Mouse (Mus musculus) forebrain, embryonic 10.5 days (tissue): ENCODE measurements around the gene Ttc4. TPM values are rescaled to one million over a fixed set of nuclear protein-coding genes. Genes with fewer than 3 reads are reported as not detected.

Source experiments
- DNase-seq: peaks from one replicate; pipeline ENCODE4 v3.0.0-alpha.2; 2017; ENCODE audit warnings: low spot score; ENCODE audit errors: extremely low spot score
- H3K27ac ChIP-seq: fragments of 300-500 bp; sonication (generic); 2 replicates; pipeline ENCODE4 v1.5.1; 2016; ENCODE audit warnings: mild to moderate bottlenecking
- H3K27me3 ChIP-seq: fragments of 300-500 bp; sonication (generic); 2 replicates; pipeline ENCODE4 v1.6.1; 2016; ENCODE audit warnings: mild to moderate bottlenecking; ENCODE audit not compliant: poor library complexity, severe bottlenecking
- H3K36me3 ChIP-seq: fragments of 300-500 bp; sonication (generic); replicated peaks from 2 replicates; pipeline ENCODE4 v1.6.1; 2016; ENCODE audit warnings: mild to moderate bottlenecking, moderate library complexity
- H3K4me1 ChIP-seq: fragments of 300-500 bp; sonication (generic); 2 replicates; pipeline ENCODE4 v1.6.1; 2016
- H3K4me3 ChIP-seq: fragments of 300-500 bp; sonication (generic); 2 replicates; pipeline ENCODE4 v1.5.1; 2016; ENCODE audit warnings: mild to moderate bottlenecking, moderate library complexity
- H3K9me3 ChIP-seq: fragments of 300-500 bp; sonication (generic); 2 replicates; pipeline ENCODE4 v1.6.1; 2016; ENCODE audit warnings: mild to moderate bottlenecking, moderate library complexity
- WGBS: fragments of 180-500 bp; shearing (Covaris S2); methylation state at CpG from one replicate; pipeline ENCODE4 v1.1.7; 2016; 5-methylcytosine and 5-hydroxymethylcytosine counted together
- polyA plus RNA-seq: library from polyadenylated mRNA; unstranded; fragments of >200 nt; fragmentation: Nextera tagmentation; extraction: Ambion mirVana; gene quantifications from 2 replicates; pipeline ENCODE4 v1.2.1, GENCODE M21; 2016

Gene Ttc4
- polyA plus RNA-seq, 1 experiment from 2014 or later: 114 TPM

DNA sequence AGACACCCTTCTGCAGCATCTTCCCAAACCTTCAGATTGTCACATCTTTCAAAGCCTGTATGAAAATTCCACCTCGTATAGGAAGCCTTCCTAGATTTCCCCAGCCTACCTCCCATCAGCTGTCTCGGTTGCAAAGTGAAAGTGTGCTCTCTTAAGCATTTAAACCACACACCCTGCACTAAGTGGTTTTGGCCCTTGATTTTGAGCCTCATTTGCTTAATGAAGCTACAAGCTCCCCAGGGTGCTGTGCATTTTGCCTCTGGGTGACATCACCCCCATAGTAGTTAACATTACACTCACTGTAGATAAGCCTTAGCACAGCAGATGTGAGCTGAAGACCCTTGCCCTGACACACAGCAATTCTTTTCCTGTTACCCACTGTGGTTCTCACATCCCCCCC is 2.2 kb upstream of the Ttc4 start:
- Histone ChIP-seq H3K27me3 (no peaks in the 10 kb centered on the region; the same call in 1 of the 2 replicates), H3K36me3 (peaks cover 15% of the 10 kb centered on the region), H3K4me3 (no peak overlapping the region), H3K27ac (no peak overlapping the region), H3K9me3 (no peaks in the 10 kb centered on the region; the same call in 1 of the 2 replicates), H3K4me1 (peaks cover 11% of the 10 kb centered on the region)
- DNase-seq: no peak
- 56% methylated on average over 2 of the region's 2 CpGs for whole genome bisulfite sequencing

DNA sequence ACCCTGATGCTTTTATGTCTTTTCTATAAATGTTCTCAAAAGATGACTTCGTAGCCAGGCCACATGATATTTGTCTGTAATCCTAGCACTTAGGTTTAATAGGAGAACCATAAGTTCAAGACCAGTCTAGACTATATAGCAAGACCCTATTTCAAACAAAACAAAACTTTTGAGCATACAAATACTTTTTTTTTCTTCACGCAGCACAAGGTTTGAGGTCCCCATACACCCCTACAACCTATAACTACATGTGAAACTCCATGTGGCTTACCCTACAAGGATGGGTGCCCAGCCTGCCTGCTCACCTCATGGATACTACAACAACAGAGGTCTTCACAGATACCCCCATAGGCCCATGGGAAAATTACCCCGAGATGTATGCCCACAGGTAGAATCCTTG is 408 bp upstream of the Ttc4 start:
- Histone ChIP-seq H3K27ac (0 out of 2 replicates have a peak overlapping the region, but pooled peaks have one; percentile 86), H3K9me3 (no peaks in the 10 kb centered on the region)
- DNase-seq: no peak

DNA sequence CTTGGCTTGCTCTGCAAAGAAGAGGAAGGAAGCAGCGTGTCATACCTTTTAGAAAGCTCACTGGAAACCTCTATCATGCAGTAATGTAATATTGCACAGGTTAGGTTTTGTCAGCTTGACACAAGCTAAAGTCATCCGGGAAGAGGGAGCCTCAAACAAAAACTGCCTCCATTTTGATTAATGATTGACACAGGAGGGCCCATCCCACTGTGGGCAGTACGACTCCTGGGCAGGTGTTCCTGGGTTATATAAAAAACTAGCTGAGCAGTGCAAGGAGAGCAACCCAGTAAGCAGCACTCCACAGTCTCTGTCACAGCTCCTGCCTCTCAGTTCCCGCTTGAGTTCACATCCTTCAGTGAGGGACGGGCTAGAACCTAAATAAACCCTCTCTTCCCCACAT is 2.0 kb downstream of the Ttc4 start:
- no peak for DNase-seq
- H3K4me3 ChIP-seq: no peak overlapping the region
- no peak overlapping the region for H3K27ac ChIP-seq
- H3K27me3 ChIP-seq: no peaks in the 10 kb centered on the region; the same call in 1 of the 2 replicates
- H3K4me1 ChIP-seq: peaks cover 11% of the 10 kb centered on the region
- H3K36me3 ChIP-seq: peaks cover 57% of the 10 kb centered on the region
- no peaks in the 10 kb centered on the region for H3K9me3 ChIP-seq
- WGBS: 96% methylated on average over 5 of the region's 5 CpGs

More for the DNA sequence above, 408 bp upstream of the Ttc4 start:
- WGBS: 38% methylated on average over 3 of the region's 3 CpGs
- Histone ChIP-seq H3K4me1 (peaks cover 11% of the 10 kb centered on the region), H3K36me3 (peaks cover 33% of the 10 kb centered on the region), H3K27me3 (no peaks in the 10 kb centered on the region; the same call in 1 of the 2 replicates), H3K4me3 (peak overlapping the region; percentile 80)

DNA sequence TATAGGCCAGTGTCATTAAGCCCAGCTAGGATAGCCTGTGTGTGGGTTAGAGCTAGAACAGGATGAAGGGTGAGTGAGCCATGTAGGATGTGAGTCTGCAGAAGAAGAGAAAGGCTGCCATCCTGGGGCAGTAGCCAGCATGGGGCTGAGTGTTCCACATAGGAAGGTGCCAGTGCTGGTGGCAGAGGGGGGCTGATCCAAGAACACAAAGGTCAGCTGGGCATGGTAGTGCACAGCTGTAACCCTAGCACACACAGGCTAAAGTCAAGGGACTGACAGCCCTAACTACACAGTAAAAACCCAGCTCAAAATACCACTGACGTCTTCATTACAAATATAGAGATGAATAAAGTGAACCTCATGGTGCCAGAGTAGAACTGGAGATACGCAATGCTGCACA is 12.2 kb downstream of the Ttc4 start:
- Histone ChIP-seq H3K9me3 (no peaks in the 10 kb centered on the region), H3K4me3 (no peak overlapping the region), H3K27ac (no peak overlapping the region), H3K27me3 (no peaks in the 10 kb centered on the region), H3K4me1 (no peaks in the 10 kb centered on the region), H3K36me3 (peaks cover 100% of the 10 kb centered on the region)
- no peak for DNase-seq
- WGBS: 94% methylated on average over 2 of the region's 2 CpGs

DNA sequence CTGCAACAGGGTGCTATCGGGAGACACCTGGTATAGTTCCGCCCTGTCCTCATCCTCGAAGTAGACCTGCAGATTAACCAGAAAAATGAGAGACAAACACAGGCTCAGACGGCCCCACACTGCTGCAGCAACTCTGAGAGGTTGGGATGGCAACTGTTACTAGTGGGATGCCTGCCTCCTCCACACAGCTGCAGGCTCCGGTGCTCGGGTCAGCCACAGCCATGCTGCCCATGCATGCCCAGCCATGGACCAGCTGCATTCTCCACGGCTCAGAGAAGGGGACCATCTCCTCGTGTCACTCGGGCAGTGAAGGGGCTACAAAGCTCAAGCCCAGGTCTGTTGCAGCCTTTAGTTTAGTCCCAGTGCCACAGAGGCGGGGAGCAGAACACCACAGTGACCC is 13.1 kb downstream of the Ttc4 start:
- Histone ChIP-seq H3K4me1 (no peaks in the 10 kb centered on the region), H3K9me3 (no peaks in the 10 kb centered on the region), H3K27ac (no peak overlapping the region), H3K27me3 (no peaks in the 10 kb centered on the region), H3K36me3 (peaks cover 100% of the 10 kb centered on the region), H3K4me3 (no peak overlapping the region)
- DNase-seq: no peak
- WGBS: 96% methylated on average over 10 of the region's 10 CpGs

DNA sequence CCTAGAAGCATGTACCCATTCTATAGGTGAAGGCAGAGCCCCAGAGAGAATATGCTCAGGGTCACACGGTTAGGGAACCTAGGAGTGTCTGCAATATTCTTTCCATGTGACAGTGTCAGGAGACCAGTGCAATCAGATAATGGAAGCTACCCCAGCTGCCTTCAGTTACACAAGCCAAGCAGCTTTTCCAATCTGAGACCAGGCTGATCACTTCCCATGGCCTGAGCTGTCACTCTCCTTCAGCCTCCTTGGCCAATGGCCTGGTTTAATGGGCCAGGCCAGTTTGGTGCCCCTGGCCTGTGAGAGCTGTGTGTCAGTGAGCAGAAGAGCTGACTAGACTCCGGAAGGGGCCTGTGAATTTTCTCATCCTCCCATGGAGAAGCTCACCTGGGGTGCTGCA is 13.5 kb downstream of the Ttc4 start:
- Histone ChIP-seq H3K4me3 (no peak overlapping the region), H3K36me3 (peaks cover 100% of the 10 kb centered on the region), H3K27me3 (no peaks in the 10 kb centered on the region), H3K9me3 (no peaks in the 10 kb centered on the region), H3K27ac (no peak overlapping the region), H3K4me1 (no peaks in the 10 kb centered on the region)
- WGBS: 90% methylated on average over 2 of the region's 2 CpGs
- no peak for DNase-seq

DNA sequence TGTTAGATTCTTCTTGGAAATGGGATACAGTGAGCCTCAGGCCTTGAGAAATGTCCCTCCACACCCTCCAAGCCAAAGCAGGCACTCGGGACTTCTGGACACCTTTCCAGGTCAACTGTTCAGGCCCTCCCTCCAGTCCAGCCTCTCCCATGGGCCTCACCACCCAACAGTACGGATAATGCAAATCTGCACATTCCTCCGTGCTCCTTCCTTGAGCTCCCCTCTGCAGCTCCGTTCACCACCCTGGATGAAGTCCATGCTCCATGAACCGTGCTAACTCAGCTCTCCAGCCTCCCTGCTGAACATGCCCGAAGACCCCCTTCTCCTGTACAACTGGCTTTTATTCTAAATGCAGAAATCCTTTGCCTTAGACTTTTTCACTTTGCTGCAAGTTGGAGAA is 14.0 kb downstream of the Ttc4 start:
- 91% methylated on average over 6 of the region's 6 CpGs for WGBS
- H3K27me3 ChIP-seq: no peaks in the 10 kb centered on the region
- H3K9me3 ChIP-seq: no peaks in the 10 kb centered on the region
- no peaks in the 10 kb centered on the region for H3K4me1 ChIP-seq
- no peak overlapping the region for H3K27ac ChIP-seq
- no peak for DNase-seq
- H3K4me3 ChIP-seq: no peak overlapping the region
- peaks cover 100% of the 10 kb centered on the region for H3K36me3 ChIP-seq

DNA sequence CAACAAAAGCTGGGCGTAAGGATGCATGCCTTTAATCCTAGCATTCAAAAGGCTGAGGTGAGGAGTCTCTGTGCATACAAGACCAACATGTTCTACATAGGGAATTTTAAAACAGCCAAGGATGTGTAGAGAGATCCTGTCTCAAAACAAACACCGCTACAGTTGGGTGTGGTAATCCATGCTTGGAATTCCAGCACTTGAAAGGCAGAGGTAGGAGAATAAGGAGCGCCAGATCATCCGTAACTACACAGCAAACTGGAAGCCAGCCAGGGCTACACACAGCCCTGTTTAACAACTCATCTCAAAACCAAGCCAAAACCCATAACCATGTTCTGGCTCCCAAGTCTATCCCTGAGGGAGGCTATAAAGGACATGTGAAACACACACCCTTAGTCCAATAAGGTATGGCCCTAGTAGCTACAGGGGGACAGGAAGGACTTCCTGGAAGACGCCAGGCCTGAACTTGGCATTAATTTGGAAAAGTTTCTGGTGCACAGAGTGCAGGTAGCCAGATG is 14.7 kb downstream of the Ttc4 start:
- no peaks in the 10 kb centered on the region for H3K27me3 ChIP-seq
- H3K27ac ChIP-seq: no peak overlapping the region
- no peaks in the 10 kb centered on the region for H3K4me1 ChIP-seq
- WGBS: 95% methylated on average over 5 of the region's 5 CpGs
- peaks cover 100% of the 10 kb centered on the region for H3K36me3 ChIP-seq
- DNase-seq: no peak
- H3K4me3 ChIP-seq: no peak overlapping the region
- H3K9me3 ChIP-seq: no peaks in the 10 kb centered on the region

DNA sequence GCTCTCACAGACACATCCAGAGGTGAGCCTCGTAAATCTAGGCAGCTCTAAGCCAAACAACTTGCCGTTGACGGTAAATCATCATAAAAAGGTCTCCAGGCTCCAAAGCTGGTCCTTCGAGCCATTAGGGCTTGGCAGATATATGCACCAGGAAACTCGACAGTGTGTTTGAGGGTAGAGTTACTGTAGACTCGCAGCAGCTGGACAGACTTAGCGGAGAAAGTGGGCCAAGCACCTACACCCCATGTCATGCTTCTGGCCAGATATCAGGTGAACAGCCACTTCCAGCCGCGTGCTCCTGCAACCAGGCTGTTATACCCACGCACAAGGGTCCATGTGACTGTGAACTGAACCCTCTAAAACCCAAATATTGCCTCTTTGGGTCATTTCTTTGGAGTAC is 23.1 kb downstream of the Ttc4 start:
- no peaks in the 10 kb centered on the region for H3K9me3 ChIP-seq
- no peak overlapping the region for H3K27ac ChIP-seq
- H3K4me1 ChIP-seq: peaks cover 9% of the 10 kb centered on the region
- 91% methylated on average over 10 of the region's 10 CpGs for WGBS
- no peak for DNase-seq
- no peaks in the 10 kb centered on the region for H3K27me3 ChIP-seq
- no peak overlapping the region for H3K4me3 ChIP-seq
- H3K36me3 ChIP-seq: peaks cover 73% of the 10 kb centered on the region

DNA sequence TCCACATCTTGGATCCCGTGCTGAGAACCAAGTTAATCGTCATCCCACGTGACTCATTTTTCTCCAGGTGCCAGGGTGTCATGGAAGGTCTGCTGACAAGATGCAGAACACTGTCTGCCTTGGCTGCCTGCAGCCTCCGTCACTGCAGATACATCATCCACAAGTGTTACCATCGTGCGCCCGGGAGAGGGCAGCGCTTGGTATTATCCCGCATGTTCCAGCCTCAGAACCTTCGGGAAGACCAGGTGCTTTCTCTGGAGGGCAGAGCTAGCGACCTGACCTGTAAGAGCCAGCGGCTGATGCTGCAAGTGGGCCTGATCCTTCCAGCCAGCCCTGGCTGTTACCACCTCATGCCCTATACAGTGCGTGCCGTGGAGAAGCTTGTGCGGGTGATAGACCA is 25.7 kb downstream of the Ttc4 start:
- Histone ChIP-seq H3K4me1 (peaks cover 12% of the 10 kb centered on the region), H3K36me3 (peaks cover 48% of the 10 kb centered on the region)
- 95% methylated on average over 15 of the region's 15 CpGs for whole genome bisulfite sequencing

DNA sequence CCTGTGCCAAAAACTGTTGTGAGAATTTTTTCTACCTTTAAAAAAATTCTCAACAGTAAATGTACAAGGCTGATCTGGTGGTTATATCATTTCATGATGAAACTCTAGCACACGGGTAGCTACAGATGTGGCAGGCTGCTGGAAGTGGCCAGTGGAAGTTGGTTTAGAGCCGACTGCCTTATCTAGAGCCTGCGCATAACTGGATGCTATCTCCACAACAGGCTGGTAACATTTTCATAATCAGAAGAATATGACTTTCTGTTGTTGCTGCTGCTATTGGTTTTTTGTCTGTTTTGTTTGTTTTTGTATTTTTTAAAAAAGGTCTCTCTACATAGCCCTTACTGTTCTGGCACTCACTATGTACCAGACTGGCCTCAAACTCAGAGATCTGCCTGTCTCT is 26.2 kb downstream of the Ttc4 start:
- Histone ChIP-seq H3K4me3 (no peak overlapping the region), H3K27ac (no peak overlapping the region), H3K36me3 (peaks cover 43% of the 10 kb centered on the region), H3K27me3 (peaks cover 16% of the 10 kb centered on the region), H3K9me3 (no peaks in the 10 kb centered on the region), H3K4me1 (peaks cover 12% of the 10 kb centered on the region)
- no peak for DNase-seq
- WGBS: 93% methylated on average over 3 of the region's 3 CpGs

More for the DNA sequence above, 25.7 kb downstream of the Ttc4 start:
- no peak for DNase-seq
- no peaks in the 10 kb centered on the region for H3K9me3 ChIP-seq
- H3K27me3 ChIP-seq: peaks cover 11% of the 10 kb centered on the region
- H3K27ac ChIP-seq: no peak overlapping the region
- H3K4me3 ChIP-seq: no peak overlapping the region

DNA sequence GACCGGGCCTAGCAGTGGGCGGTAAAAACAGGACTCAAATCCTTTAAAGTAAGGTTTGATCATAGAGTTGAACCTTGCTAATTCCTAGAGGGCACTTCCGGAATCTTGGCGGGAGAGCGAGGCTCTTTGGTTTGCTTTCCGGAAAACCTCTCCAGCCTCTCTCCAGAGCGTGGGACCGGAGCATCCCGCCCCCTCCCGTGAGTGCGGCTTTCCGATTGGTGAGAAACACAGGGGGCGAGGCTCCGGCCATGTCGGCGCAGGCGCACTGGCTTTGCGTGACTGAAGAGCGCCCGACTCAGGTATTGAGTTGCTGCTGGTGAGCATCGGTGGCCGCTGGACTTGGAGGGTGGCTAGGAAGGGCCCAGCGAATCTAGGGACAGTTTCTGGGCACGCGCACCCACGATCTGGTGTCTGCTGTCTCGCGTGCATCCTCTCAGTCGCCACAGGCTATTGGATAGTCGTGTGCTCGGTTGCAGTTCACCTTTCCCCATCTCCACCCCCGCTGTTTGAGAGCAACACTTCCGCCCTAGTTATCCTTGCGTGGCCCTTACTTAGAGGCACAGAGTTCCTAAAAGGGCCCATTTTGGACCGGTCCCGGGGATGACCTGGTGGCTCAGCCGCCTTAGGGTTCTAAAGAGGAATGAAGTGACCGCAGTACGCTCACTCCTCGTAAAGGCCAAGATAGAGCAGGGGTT is 27.8 kb downstream of the Ttc4 start, which contains the start of gene Pars2:
Gene Pars2 (plus strand): TSS at position 237 of the 695 bp plus-strand sequence.
- Histone ChIP-seq H3K27ac (peak within 1 kb of the TSS; percentile 83), H3K9me3 (no peaks in the 10 kb centered on the region), H3K27me3 (peaks cover 21% of the 10 kb centered on the region), H3K4me3 (peak within 1 kb of the TSS; percentile 63), H3K4me1 (peaks cover 12% of the 10 kb centered on the region), H3K36me3 (peaks cover 32% of the 10 kb centered on the region)
- 4% methylated on average over 40 of the region's 40 CpGs for WGBS
- peak; percentile 98 for DNase-seq

DNA sequence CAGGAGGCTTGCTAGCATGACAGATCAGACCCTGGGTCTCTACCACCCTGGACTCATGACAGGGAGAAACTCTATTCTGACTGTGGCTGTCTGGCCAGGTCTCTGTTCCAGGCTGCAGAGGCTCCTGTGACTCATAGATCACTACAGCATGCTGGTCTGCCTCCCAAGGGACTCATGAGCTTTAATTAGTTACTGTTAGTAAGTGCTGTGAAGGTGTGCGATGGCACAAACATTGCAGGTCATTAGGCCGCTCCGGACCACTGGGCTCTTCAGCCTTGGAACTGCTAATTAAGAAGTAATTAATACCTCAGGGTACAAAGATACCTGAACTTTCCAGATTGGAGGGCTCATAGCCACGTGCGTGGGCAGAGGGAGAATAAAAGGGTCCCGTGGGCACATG is 31.6 kb downstream of the Ttc4 start:
- H3K27me3 ChIP-seq: peaks cover 27% of the 10 kb centered on the region
- H3K36me3 ChIP-seq: no peaks in the 10 kb centered on the region
- peaks cover 12% of the 10 kb centered on the region for H3K4me1 ChIP-seq
- 86% methylated on average over 6 of the region's 6 CpGs for WGBS
- no peak overlapping the region for H3K27ac ChIP-seq
- DNase-seq: no peak
- no peak overlapping the region for H3K4me3 ChIP-seq
- no peaks in the 10 kb centered on the region for H3K9me3 ChIP-seq
